In the genomic region with DNA sequence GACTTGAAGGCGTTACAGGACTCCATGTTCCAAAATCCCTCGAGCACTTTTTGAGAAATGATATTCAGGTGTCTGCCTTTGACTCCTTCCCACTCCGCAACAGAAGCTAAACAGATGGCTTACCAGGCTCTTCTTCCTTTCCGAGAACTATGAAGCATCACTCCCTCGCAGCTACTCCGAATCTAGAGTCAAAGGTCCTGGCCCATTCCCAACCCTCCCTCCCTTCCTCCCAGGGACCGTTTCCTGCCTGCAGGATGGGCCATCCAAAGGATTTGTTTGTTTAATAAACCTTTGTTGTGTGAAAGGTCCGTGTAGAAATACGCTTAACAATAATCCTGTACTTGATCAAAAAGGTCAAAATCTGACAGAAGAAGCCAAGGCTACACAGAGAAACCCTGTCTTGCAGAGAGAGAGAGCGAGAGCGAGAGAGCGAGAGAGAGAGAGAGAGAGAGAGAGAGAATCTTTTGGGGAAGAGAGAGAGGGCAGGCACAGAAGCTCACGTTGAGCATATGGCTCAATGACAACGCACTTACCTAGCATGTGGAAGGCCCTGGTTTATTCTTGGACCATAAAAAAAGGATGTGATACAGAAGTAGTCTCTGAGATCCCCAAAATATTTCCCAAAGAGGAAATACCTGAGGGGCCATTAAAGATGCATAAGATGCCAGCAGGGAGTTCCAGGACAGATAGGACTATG, we compare ENCODE assay signal across 8 mouse cellular contexts. TPM values are rescaled to one million over a fixed set of nuclear protein-coding genes. Genes with fewer than 3 reads are reported as not detected.
A peak's percentile ranks its signal among the peaks of the same experiment; 100 is the strongest.
DNase-seq lines count a peak whose midpoint lies in the region; ATAC-seq and TF ChIP-seq lines count a peak whose summit lies in the region.

A gene (minus strand): TSS at position 149 of the 697 bp plus-strand sequence.

- 12% methylated on average over 14 of the region's 14 CpGs for WGBS in embryonic facial prominence, embryonic 11.5 days
- WGBS in intestine, embryonic 16.5 days = 12% methylated on average over 14 of the region's 14 CpGs
- 15% methylated on average over 14 of the region's 14 CpGs for WGBS in midbrain, embryonic 13.5 days

- no peak for TF ChIP-seq CTCF in gastrocnemius, adult 2 months (IDR thresholded peaks at IDR 0.05)
- TF ChIP-seq CTCF in C2C12 (IDR thresholded peaks at IDR 0.05; ENCODE audit: control insufficient read depth, insufficient read depth, insufficient read length) = no peak

- peak within 1 kb of the TSS; percentile 80 for H3K9ac ChIP-seq in embryonic facial prominence, embryonic 11.5 days (replicated peaks; ENCODE audit: low read length)
- H3K9ac ChIP-seq in intestine, embryonic 16.5 days (ENCODE audit: low read depth, low read length) = peak within 1 kb of the TSS; percentile 85
- H3K9ac ChIP-seq in midbrain, embryonic 13.5 days (replicated peaks) = peak within 1 kb of the TSS; percentile 93

- peak within 1 kb of the TSS; percentile 87 for H3ac ChIP-seq in C2C12 (ENCODE audit: control insufficient read depth, insufficient read length, low read depth)

- peaks cover 51% of the 10 kb centered on the region for H3K36me3 ChIP-seq in C2C12 (ENCODE audit: control insufficient read depth, insufficient read depth)
- no peaks in the 10 kb centered on the region for H3K36me3 ChIP-seq in embryonic facial prominence, embryonic 11.5 days (replicated peaks; ENCODE audit: control insufficient read depth, insufficient read depth, low read depth, low read length)
- peaks cover 3% of the 10 kb centered on the region; the same call in 1 of the 2 replicates for H3K36me3 ChIP-seq in intestine, embryonic 16.5 days (ENCODE audit: control insufficient read depth, insufficient read depth, low read length)
- peaks cover 10% of the 10 kb centered on the region for H3K36me3 ChIP-seq in midbrain, embryonic 13.5 days

- H3K9me3 ChIP-seq in embryonic facial prominence, embryonic 11.5 days (replicated peaks; ENCODE audit: control insufficient read depth, low read length) = no peaks in the 10 kb centered on the region
- no peaks in the 10 kb centered on the region for H3K9me3 ChIP-seq in intestine, embryonic 16.5 days (ENCODE audit: control insufficient read depth, low read length)
- no peaks in the 10 kb centered on the region for H3K9me3 ChIP-seq in midbrain, embryonic 13.5 days

- H3K4me1 ChIP-seq in embryonic facial prominence, embryonic 11.5 days (ENCODE audit: control insufficient read depth, insufficient read depth, low read length) = peaks cover 6% of the 10 kb centered on the region; the same call in 1 of the 2 replicates
- peaks cover 30% of the 10 kb centered on the region for H3K4me1 ChIP-seq in intestine, embryonic 16.5 days (ENCODE audit: control insufficient read depth, insufficient read depth, low read length)
- peaks cover 45% of the 10 kb centered on the region for H3K4me1 ChIP-seq in midbrain, embryonic 13.5 days (replicated peaks)

- H3K79me2 ChIP-seq in C2C12 (ENCODE audit: control insufficient read depth, insufficient read depth) = peaks cover 63% of the 10 kb centered on the region

- H3K4me3 ChIP-seq in gastrocnemius, adult 2 months = peak within 1 kb of the TSS; percentile 89
- peak within 1 kb of the TSS; percentile 38 for H3K4me3 ChIP-seq in C2C12 (ENCODE audit: insufficient read depth, poor library complexity, severe bottlenecking)
- peak within 1 kb of the TSS; percentile 80 for H3K4me3 ChIP-seq in embryonic facial prominence, embryonic 11.5 days (ENCODE audit: low read depth, low read length)
- peak within 1 kb of the TSS; percentile 65 for H3K4me3 ChIP-seq in intestine, embryonic 16.5 days (ENCODE audit: low read length)
- peak within 1 kb of the TSS; percentile 79 for H3K4me3 ChIP-seq in midbrain, embryonic 13.5 days (replicated peaks)

- peak within 1 kb of the TSS; percentile 99 for H3K4me2 ChIP-seq in embryonic facial prominence, embryonic 11.5 days (ENCODE audit: low read depth, low read length)
- peak within 1 kb of the TSS; percentile 98 for H3K4me2 ChIP-seq in intestine, embryonic 16.5 days (ENCODE audit: low read depth, low read length)
- H3K4me2 ChIP-seq in midbrain, embryonic 13.5 days (replicated peaks) = peak within 1 kb of the TSS; percentile 99

- peaks cover 31% of the 10 kb centered on the region for H3K79me3 ChIP-seq in C2C12 (ENCODE audit: low read depth)

- no peaks in the 10 kb centered on the region for H3K27me3 ChIP-seq in C2C12 (ENCODE audit: control insufficient read depth, insufficient read depth, insufficient read length)
- H3K27me3 ChIP-seq in embryonic facial prominence, embryonic 11.5 days (ENCODE audit: control insufficient read depth, insufficient read depth, low read length) = no peaks in the 10 kb centered on the region
- H3K27me3 ChIP-seq in intestine, embryonic 16.5 days (replicated peaks; ENCODE audit: control insufficient read depth, insufficient read depth, low read length) = no peaks in the 10 kb centered on the region
- peaks cover 15% of the 10 kb centered on the region for H3K27me3 ChIP-seq in midbrain, embryonic 13.5 days

- intact Hi-C loops in gastrocnemius, adult 2 months (cut with DNase I) = no loop called here

- peak within 1 kb of the TSS; percentile 97 for H3K27ac ChIP-seq in gastrocnemius, adult 2 months
- H3K27ac ChIP-seq in embryonic facial prominence, embryonic 11.5 days (replicated peaks; ENCODE audit: low read depth, low read length) = peak within 1 kb of the TSS; percentile 83
- peak within 1 kb of the TSS; percentile 93 for H3K27ac ChIP-seq in intestine, embryonic 16.5 days (ENCODE audit: low read length)
- H3K27ac ChIP-seq in midbrain, embryonic 13.5 days = peak within 1 kb of the TSS; percentile 97

- DNase-seq in gastrocnemius, adult 2 months = peak; percentile 36
- no peak for DNase-seq in gastrocnemius, adult 18-20 months (ENCODE audit: low spot score)
- DNase-seq in embryonic facial prominence, embryonic 11.5 days (ENCODE audit: low spot score) = no peak
- no peak for DNase-seq in cerebellum, adult 18-20 months
- DNase-seq in urinary bladder, postnatal 4 days (ENCODE audit: low spot score in 2 of 2) = no peak

- ATAC-seq in embryonic facial prominence, embryonic 11.5 days (replicated peaks; ENCODE audit: insufficient number of reproducible peaks, low FRiP score, low TSS enrichment, low read depth) = no peak
- ATAC-seq in intestine, embryonic 16.5 days = peak; percentile 12
- peak; percentile 18; the same call in 1 of the 2 replicates for ATAC-seq in midbrain, embryonic 13.5 days

TF ChIP-seq in C2C12, 6 proteins besides CTCF, POLR2A, EP300 and RAD21:
- TF ChIP-seq MYOD1 (IDR thresholded peaks at IDR 0.05; ENCODE audit: control insufficient read depth, insufficient read length, low read depth) = no peak
- TF ChIP-seq USF1 (IDR thresholded peaks at IDR 0.05; ENCODE audit: low read depth) = no peak
- TF ChIP-seq MAX (IDR thresholded peaks at IDR 0.05) = no peak
- TF ChIP-seq FOSL1 (IDR thresholded peaks at IDR 0.05; ENCODE audit: insufficient read depth, low read length, poor library complexity, severe bottlenecking) = no peak
- TF ChIP-seq MYOG (IDR thresholded peaks at IDR 0.05; ENCODE audit: control insufficient read depth, extremely low read depth, insufficient read length) = no peak
- no peak for TF ChIP-seq CEBPB (IDR thresholded peaks at IDR 0.05; ENCODE audit: low read depth)

RNA-seq across cellular contexts. Expression of the gene that starts here (rescaled TPM):
- total RNA-seq in gastrocnemius, adult 2 months (2021) = 1 to 10 TPM; 3.9 to 7.2 TPM
- total RNA-seq in gastrocnemius, adult 18-20 months (2021) = 1 to 10 TPM; 4.0 to 5.1 TPM
- 30.5 TPM for polyA plus RNA-seq in C2C12 (2012; fragmentation: generic; extraction: Trizol)
- polyA plus RNA-seq in embryonic facial prominence, embryonic 11.5 days (2014; fragmentation: Nextera tagmentation; extraction: Ambion mirVana) = 7.5 and 7.8 TPM in 2 replicates
- polyA plus RNA-seq in intestine, embryonic 16.5 days (2015; fragmentation: Nextera tagmentation; extraction: Ambion mirVana) = 5.0 and 5.4 TPM in 2 replicates
- 6.9 and 9.7 TPM in 2 replicates for polyA plus RNA-seq in midbrain, embryonic 13.5 days (2015; fragmentation: Nextera tagmentation; extraction: Ambion mirVana)

Comparison
In these comparisons a context has a peak if more than half of its experiments do, and no peak if none do; other contexts are left out.
1. H3K4me3 ChIP-seq: peak in every context shown above with its lines; median percentile 89 in gastrocnemius, adult 2 months; 80 in embryonic facial prominence, embryonic 11.5 days; 79 in midbrain, embryonic 13.5 days; 65 in intestine, embryonic 16.5 days; 38 in C2C12.